ENCODE assay signal across 30 mouse cellular contexts in the genomic region with DNA sequence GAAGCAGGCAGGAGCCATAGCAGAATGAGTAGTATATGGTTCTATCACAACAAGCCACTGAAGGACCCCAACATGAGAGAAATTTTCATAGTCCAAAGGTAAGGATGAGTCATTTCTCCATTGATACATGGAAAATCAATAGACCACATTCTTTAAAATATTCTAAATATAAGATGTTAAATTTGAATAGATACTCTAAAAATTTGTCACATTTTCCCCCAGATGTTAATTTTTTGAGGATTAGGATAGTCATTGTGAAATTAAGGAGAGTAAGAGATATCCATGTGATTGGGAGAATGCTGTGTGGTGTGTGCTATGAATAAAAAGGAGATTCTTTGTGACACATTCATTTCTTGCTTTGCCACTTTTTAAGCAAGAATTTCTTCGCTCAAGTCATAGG.
"Had no signal": no experiment of that assay in that cellular context is flagged by ENCODE, and none has a peak within 500 bp of the region (broad histone marks: within the 10 kb centered on the region; RNA-seq: fewer than 3 reads in every experiment).

No protein-coding gene starts in this region.

- H3K36me3 ChIP-seq: limb, embryonic 10.5 days; limb, embryonic 12.5 days; limb, embryonic 13.5 days; limb, embryonic 15.5 days; liver, embryonic 12.5 days; liver, embryonic 13.5 days; liver, embryonic 15.5 days; lung, embryonic 15.5 days; midbrain, embryonic 10.5 days; midbrain, embryonic 12.5 days; midbrain, embryonic 13.5 days; midbrain, embryonic 15.5 days; neural tube, embryonic 12.5 days had no signal

- H3K9me3 ChIP-seq: limb, embryonic 10.5 days; limb, embryonic 12.5 days; limb, embryonic 13.5 days; limb, embryonic 15.5 days; liver, embryonic 12.5 days; liver, embryonic 13.5 days; liver, embryonic 15.5 days; lung, embryonic 15.5 days; megakaryocyte, embryonic 14.5 days; midbrain, embryonic 10.5 days; midbrain, embryonic 12.5 days; midbrain, embryonic 13.5 days; midbrain, embryonic 15.5 days; neural tube, embryonic 12.5 days had no signal

- DNase-seq: left cerebral cortex, postnatal 4 days; liver; liver, embryonic 13.5 days; liver, postnatal 0 days; lung, adult 18-20 months; lung, adult 2 months; lung, embryonic 14.5 days; lung, postnatal 10 days; lung, postnatal 14 days; lung, postnatal 36 days; lung, postnatal 4 days; midbrain, embryonic 14.5 days had no signal

- H3K4me2 ChIP-seq: limb, embryonic 12.5 days; limb, embryonic 13.5 days; limb, embryonic 15.5 days; liver, embryonic 11.5 days; liver, embryonic 12.5 days; liver, embryonic 13.5 days; liver, embryonic 15.5 days; lung, embryonic 14.5 days; lung, embryonic 15.5 days; midbrain, embryonic 11.5 days; midbrain, embryonic 12.5 days; midbrain, embryonic 13.5 days; midbrain, embryonic 15.5 days; neural tube, embryonic 12.5 days had no signal

- H3K27me3 ChIP-seq: limb, embryonic 12.5 days; limb, embryonic 13.5 days; limb, embryonic 15.5 days; liver, embryonic 12.5 days; liver, embryonic 13.5 days; liver, embryonic 15.5 days; lung, embryonic 15.5 days; megakaryocyte, embryonic 14.5 days; midbrain, embryonic 12.5 days; midbrain, embryonic 13.5 days; midbrain, embryonic 15.5 days; neural tube, embryonic 12.5 days had no signal

- H3K4me1 ChIP-seq: limb, embryonic 12.5 days; limb, embryonic 13.5 days; limb, embryonic 15.5 days; liver, embryonic 12.5 days; liver, embryonic 13.5 days; liver, embryonic 15.5 days; lung, embryonic 15.5 days; megakaryocyte, embryonic 14.5 days; midbrain, embryonic 10.5 days; midbrain, embryonic 12.5 days; midbrain, embryonic 13.5 days; midbrain, embryonic 15.5 days; neural tube, embryonic 12.5 days had no signal

- H3K4me3 ChIP-seq: limb, embryonic 10.5 days; limb, embryonic 12.5 days; limb, embryonic 13.5 days; limb, embryonic 15.5 days; liver, embryonic 12.5 days; liver, embryonic 13.5 days; liver, embryonic 15.5 days; lung, embryonic 15.5 days; megakaryocyte, embryonic 14.5 days; midbrain, embryonic 10.5 days; midbrain, embryonic 12.5 days; midbrain, embryonic 13.5 days; midbrain, embryonic 15.5 days; myocyte; neural tube, embryonic 12.5 days had no signal

- H3K27ac ChIP-seq: limb, embryonic 10.5 days; limb, embryonic 12.5 days; limb, embryonic 13.5 days; limb, embryonic 15.5 days; liver, embryonic 12.5 days; liver, embryonic 13.5 days; liver, embryonic 14.5 days; liver, embryonic 15.5 days; lung, embryonic 15.5 days; macrophage; midbrain, embryonic 10.5 days; midbrain, embryonic 12.5 days; midbrain, embryonic 13.5 days; midbrain, embryonic 15.5 days; neural tube, embryonic 12.5 days had no signal

- H3K9ac ChIP-seq: limb, embryonic 12.5 days; limb, embryonic 13.5 days; limb, embryonic 15.5 days; liver, embryonic 12.5 days; liver, embryonic 13.5 days; liver, embryonic 14.5 days; liver, embryonic 15.5 days; liver, postnatal 0 days; lung, embryonic 14.5 days; lung, embryonic 15.5 days; midbrain, embryonic 12.5 days; midbrain, embryonic 13.5 days; midbrain, embryonic 15.5 days; neural tube, embryonic 12.5 days had no signal
